9 mouse cellular contexts compared by ENCODE assay signal in genomic region chr3:134199892-134200291, GRCm38 (mm10). TPM values are rescaled to one million over a fixed set of nuclear protein-coding genes. Genes with fewer than 3 reads are reported as not detected.
A peak's percentile ranks its signal among the peaks of the same experiment; 100 is the strongest.
DNase-seq lines count a peak whose midpoint lies in the region; ATAC-seq lines count a peak whose summit lies in the region.
"Had no signal": no experiment of that assay in that cellular context is flagged by ENCODE, and none has a peak within 500 bp of the region (broad histone marks: within the 10 kb centered on the region; RNA-seq: fewer than 3 reads in every experiment).

No protein-coding gene starts in this region.

- H3K4me2 ChIP-seq in kidney, embryonic 15.5 days, result 0 out of 2 replicates have a peak overlapping the region, but pooled peaks have one; percentile 12
- H3K4me2 ChIP-seq in heart, embryonic 14.5 days (ENCODE audit: low read length), result peak overlapping the region; percentile 46

- no peaks in the 10 kb centered on the region for H3K27me3 ChIP-seq in kidney, embryonic 15.5 days
- no peaks in the 10 kb centered on the region for H3K27me3 ChIP-seq in heart, embryonic 14.5 days (ENCODE audit: control insufficient read depth, insufficient read depth, low read length)

- peaks cover 6% of the 10 kb centered on the region; the same call in 1 of the 2 replicates for H3K4me1 ChIP-seq in kidney, embryonic 15.5 days
- peaks cover 3 to 4% of the 10 kb centered on the region in 2 experiments; a peak in 3 of 4 replicates for H3K4me1 ChIP-seq in heart, embryonic 14.5 days (ENCODE audit: control insufficient read depth in 2 of 2, insufficient read depth in 2 of 2, low read length in 2 of 2)

- DNase-seq in kidney, adult 11 months, result no peak
- DNase-seq in MN1 (ENCODE audit: low spot score), result peak; percentile 31
- DNase-seq in lung, postnatal 14 days, result peak; percentile 21
- DNase-seq in frontal cortex, adult 2 months (ENCODE audit: extremely low spot score in 1 of 2, low spot score in 1 of 2), result no peak
- DNase-seq in gastrocnemius, postnatal 25 days, result no peak
- no peak for DNase-seq in cerebellum, adult 11-12 months
- DNase-seq: kidney, adult 9 months had no signal

- no peak overlapping the region for H3K4me3 ChIP-seq in kidney, embryonic 15.5 days (replicated peaks)
- H3K4me3 ChIP-seq in heart, embryonic 14.5 days (ENCODE audit: control insufficient read depth in 1 of 2, insufficient read depth in 1 of 2, low read depth in 1 of 2, low read length in 2 of 2), result peak overlapping the region; percentile 11 to 34

- H3K36me3 ChIP-seq in kidney, embryonic 15.5 days, result no peaks in the 10 kb centered on the region
- no peaks in the 10 kb centered on the region for H3K36me3 ChIP-seq in heart, embryonic 14.5 days (ENCODE audit: control insufficient read depth, insufficient read depth, low read length)

- H3K9me3 ChIP-seq in kidney, embryonic 15.5 days (replicated peaks), result no peaks in the 10 kb centered on the region
- no peaks in the 10 kb centered on the region for H3K9me3 ChIP-seq in heart, embryonic 14.5 days (ENCODE audit: control insufficient read depth, low read length)

- ATAC-seq in kidney, embryonic 15.5 days (replicated peaks; ENCODE audit: low FRiP score), result no peak
- peak; percentile 61; the same call in 1 of the 2 replicates for ATAC-seq in heart, embryonic 14.5 days (ENCODE audit: insufficient number of reproducible peaks, insufficient read depth, low FRiP score, low read depth)

- H3K27ac ChIP-seq in kidney, embryonic 15.5 days, result no peak overlapping the region
- H3K27ac ChIP-seq in heart, embryonic 14.5 days (replicated peaks in 1 of 2; ENCODE audit: control insufficient read depth in 1 of 2, insufficient read depth in 1 of 2, low read depth in 2 of 2, low read length in 2 of 2), result peak overlapping the region; percentile 59 to 89

- 30% methylated on average over 9 of the region's 9 CpGs for WGBS in kidney, embryonic 15.5 days
- WGBS in heart, embryonic 14.5 days, result 14% methylated on average over 9 of the region's 9 CpGs

- no peak overlapping the region for H3K9ac ChIP-seq in kidney, embryonic 15.5 days
- H3K9ac ChIP-seq in heart, embryonic 14.5 days (ENCODE audit: low read length), result peak overlapping the region; percentile 55; the same call in 1 of the 2 replicates

RNA-seq across cellular contexts. Expression of gene Cxxc4, which starts 36.4 kb away (rescaled TPM):
- polyA plus RNA-seq in kidney, embryonic 15.5 days (2015; fragmentation: Nextera tagmentation; extraction: Ambion mirVana), result 5.5 and 6.5 TPM in 2 replicates
- 5.4 and 6.2 TPM in 2 replicates for polyA plus RNA-seq in heart, embryonic 14.5 days (2014; fragmentation: Nextera tagmentation; extraction: Ambion mirVana)
- polyA plus RNA-seq in frontal cortex, adult 2 months (2012; rRNA removed), result 14.7 and 14.8 TPM in 2 replicates
- under 1 TPM; 0.35 to 0.49 TPM for total RNA-seq in gastrocnemius, postnatal 25 days (2021)

Comparison
In these comparisons a context has a peak if more than half of its experiments do, and no peak if none do; other contexts are left out.
1. DNase-seq: peak in MN1 (single experiment) and lung, postnatal 14 days (single experiment); none in kidney, adult 11 months (single experiment), frontal cortex, adult 2 months (0 of 2), gastrocnemius, postnatal 25 days (single experiment) and cerebellum, adult 11-12 months (single experiment).